Mouse (Mus musculus) layer of hippocampus, postnatal 14 days (tissue): ENCODE data around the gene Cldn19. TPM values are rescaled to one million over a fixed set of nuclear protein-coding genes. Genes with fewer than 3 reads are reported as not detected.
"Not testable (repeated sequence)": the region's sequence is repeated elsewhere in the genome, so short reads cannot be mapped to it uniquely, and the experiment has no call there.

Source experiments
- DNase-seq, 2 experiments: peaks; one replicate each; pipeline ENCODE4 v3.0.0; 2021 to 2022; ENCODE audit warnings: low spot score in 2 of 2, mixed read lengths in 1 of 2
- total RNA-seq, 2 experiments: library from RNA; stranded (reverse); gene quantifications; 2 replicates each; pipeline ENCODE4 v1.2.3; 2021

Gene Cldn19
- total RNA-seq, 2 experiments from 2014 or later: 0.79 to 1.9 TPM

- DNase-seq: no peak
These were observed 3.0 kb upstream of the Cldn19 start for GRCm38 (mm10) chr4:119252025-119252808.

DNA sequence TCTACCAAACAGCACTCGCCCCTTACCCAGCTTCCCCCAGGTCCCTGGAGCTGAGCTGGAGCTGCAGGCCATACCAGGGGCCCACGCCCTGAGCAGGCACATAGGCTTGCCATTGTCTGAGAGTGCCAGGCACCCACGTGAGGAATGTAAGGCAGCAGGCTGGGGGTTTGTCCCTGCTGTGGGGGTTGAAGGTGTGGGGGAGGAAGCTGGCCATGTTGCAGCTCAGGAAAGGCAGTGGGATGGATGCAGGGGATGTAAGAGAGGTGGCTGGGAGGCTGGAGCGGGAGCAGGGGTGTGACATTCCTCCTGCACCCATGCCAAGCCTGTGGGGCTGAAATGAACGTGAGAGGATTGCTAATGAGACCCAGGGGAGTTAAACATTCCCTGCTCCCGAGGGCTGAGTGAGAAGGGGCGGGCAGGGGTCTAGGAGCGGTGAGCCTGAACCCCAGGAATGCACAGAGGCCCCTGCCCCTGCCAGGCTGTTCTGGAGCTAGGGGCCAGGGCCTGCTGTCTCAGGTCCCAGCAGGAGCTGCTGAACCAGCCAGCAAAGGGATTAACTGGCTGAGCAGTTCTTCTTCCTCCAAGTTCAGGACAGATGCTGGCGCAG is 1.1 kb upstream of the Cldn19 start:
- DNase-seq: peak; percentile 17 to 22

DNA sequence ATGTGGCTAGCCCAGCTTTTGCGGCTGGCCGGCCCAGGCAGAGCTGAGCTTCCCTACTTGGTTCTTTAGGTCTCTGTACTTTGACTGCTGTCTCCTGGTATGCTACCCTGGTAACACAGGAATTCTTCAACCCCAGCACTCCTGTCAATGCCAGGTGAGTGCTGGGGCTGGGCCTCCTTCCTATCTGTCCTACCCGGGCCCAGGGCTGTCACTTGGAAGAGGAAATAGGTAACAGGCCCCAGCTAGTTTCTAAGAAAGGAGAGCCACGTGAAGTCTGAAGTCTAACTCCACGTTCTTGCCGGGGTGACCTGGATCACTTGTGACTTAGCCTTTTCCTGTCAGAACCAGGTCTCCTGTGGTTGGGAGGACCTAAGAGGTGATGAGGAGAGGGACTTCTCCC is 1.9 kb downstream of the Cldn19 start:
- no peak for DNase-seq

GRCm38 (mm10) chr4:119259344-119260254 is 4.4 kb downstream of the Cldn19 start:
- DNase-seq: no peak

DNA sequence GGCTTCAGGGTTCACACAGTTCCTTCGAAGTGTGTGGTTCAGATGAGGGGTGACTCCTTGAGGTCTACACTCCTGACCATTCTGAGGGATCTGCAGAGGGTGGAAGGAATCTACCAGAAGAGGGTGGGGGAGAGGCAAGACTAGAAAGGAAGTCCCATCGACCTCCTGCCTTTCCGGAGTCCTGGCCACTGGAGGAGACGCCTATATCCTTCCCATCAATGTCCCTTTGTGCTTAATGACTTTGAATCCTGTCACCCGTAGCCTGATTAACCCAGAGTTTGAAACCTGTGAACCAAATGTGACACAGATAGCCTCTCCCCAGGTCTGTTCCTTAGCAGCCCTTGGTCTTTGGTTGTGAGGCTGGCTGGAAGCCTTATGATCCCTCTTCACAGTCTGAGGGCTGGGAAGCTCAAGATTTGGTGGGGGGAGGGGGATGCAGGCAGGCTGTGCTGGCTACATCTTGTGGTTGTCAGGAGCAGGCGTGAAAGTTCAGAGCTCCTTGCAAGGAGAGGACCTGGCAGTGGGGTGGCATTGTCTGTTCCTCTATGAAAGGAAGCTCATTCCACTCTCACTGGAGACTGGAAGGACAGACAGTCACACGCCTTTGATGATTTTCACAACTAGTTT is 6.0 kb downstream of the Cldn19 start:
- DNase-seq: no peak

DNA sequence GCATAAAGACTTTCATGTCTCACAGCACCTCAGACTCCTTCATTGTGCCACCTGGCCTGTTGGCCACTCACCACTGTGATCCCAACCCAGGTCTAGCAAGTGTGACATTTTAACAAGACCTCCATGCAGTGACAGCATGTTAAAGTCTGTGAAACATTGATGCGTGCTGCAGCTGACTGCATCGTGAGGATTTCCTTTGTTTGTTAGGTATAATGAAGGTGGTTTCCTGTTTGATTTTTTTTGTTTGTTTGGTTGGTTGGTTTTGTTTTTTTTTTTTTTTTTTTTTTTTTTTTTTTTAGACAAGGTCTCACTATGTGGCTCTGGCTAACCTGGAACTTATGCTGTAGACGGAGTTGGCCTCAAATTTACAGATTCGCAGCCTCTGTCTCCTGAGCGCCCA is 7.3 kb downstream of the Cldn19 start:
- no peak for DNase-seq

- no peak for DNase-seq
These were observed 8.2 kb downstream of the Cldn19 start for GRCm38 (mm10) chr4:119263459-119263858.

- no peak for DNase-seq
These were observed 11.4 kb downstream of the Cldn19 start for GRCm38 (mm10) chr4:119266606-119267005.

- DNase-seq: no peak
These were observed 19.4 kb downstream of the Cldn19 start for GRCm38 (mm10) chr4:119274627-119275026.

GRCm38 (mm10) chr4:119275226-119275625 is 20.0 kb downstream of the Cldn19 start:
- no peak for DNase-seq

DNA sequence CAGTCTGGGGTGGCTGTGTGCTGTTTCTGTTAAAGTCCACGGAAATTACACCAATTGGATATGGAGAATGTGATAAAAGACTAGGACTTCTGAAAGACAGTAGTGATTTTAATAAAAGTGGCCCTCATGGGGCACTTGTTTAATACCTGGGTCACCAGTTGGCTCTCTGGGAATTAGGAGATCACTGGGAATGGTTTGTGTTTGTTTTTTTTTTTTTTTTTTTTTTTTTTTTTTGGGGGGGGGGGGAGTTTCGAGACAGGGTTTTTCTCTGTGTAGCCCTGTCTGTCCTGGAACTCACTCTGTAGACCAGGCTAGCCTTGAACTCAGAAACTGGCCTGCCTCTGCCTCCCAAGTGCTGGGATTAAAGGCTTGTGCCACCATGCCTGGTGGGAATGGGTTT is 20.5 kb downstream of the Cldn19 start:
- DNase-seq: no peak

DNA sequence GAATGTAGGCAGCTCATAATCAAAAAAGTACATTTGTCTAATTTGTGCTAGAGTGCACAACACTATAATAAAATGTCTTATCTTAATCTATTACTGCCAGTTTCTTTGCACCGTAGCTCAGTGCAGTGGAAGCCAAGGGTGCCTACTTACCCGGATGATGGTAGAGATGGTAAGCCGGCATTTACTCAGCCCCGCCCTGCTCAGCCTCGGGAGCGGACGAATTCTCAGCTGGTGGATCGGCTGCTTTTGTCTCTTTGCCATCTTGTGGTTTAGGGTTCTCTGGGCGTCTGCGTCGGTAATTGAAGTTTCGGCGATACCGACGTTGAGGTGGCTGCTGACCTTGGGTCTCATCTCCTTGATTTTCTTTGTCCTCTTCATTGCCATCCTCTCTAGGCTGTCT is 23.6 kb downstream of the Cldn19 start:
- DNase-seq: not testable (repeated sequence)

- no peak for DNase-seq
These were observed 29.6 kb downstream of the Cldn19 start for GRCm38 (mm10) chr4:119284861-119285260.

DNA sequence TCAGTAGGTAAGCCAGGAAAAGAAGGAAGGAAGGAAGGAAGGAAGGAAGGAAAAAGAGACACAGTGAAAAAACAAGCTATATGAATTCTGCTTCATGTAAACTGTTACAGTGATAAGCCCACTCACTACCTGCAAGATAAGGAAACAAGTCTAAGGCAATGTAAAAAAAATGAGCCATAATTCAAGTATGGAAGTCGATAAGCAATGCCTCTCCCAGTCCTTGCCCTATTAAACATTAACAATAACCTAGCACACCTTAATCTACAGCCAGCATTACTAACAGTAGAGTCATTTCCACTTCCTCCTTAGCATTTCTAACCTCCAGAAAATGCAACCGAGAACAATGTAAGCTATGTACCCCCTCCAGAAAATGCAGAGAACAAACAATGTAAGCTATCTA is 30.1 kb downstream of the Cldn19 start:
- DNase-seq: no peak

- DNase-seq: no peak
These were observed 36.7 kb downstream of the Cldn19 start for GRCm38 (mm10) chr4:119291921-119292320.

- peak; percentile 48 to 67 for DNase-seq
These were observed 37.8 kb downstream of the Cldn19 start for GRCm38 (mm10) chr4:119292771-119293573.

DNA sequence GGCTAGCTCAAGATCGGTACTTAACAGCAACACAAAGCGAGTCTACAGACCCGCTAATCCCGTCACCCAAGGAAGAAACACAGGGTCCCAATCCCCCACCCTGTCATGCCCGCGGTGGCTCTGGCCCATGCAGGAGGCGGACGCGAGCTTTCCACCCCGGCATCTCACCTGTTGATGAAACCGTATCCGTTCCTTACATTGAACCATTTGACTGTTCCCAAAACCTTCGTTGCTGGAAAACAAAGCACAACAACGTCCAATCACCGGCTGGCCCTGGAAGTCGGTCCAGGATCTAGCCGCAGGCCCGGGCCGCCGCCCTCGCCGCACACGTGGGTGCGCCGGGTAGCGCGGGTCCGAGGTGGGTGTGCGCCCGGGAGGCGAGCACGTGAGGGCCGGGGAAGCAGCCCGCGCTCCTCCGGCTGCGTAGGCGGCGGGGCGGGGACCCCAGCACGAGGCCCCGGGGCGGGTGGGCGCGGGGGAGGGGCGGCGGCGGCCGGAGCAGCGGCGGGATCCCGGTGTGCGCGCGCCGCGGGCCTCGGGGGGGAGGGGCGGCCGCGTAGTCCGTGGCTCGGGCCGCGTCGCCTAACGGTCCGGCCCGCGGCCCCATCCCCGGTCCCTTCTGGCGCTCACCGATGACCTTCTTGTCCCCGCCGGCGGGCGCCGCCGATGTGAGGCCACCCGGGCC is 38.5 kb downstream of the Cldn19 start:
- peak; percentile 15 to 38 for DNase-seq

- peak; percentile 100 for DNase-seq
These were observed 39.4 kb downstream of the Cldn19 start, which contains the start of gene Ybx1 for GRCm38 (mm10) chr4:119294415-119295133. Gene Ybx1 (minus strand): TSS chr4:119294604.

- DNase-seq: peak in 1 of 2 experiments; percentile 10
These were observed 39.9 kb downstream of the Cldn19 start for GRCm38 (mm10) chr4:119295134-119295453.
